Mouse (Mus musculus) adrenal gland, adult 2 months (tissue): ENCODE data around the gene Trove2. TPM values are rescaled to one million over a fixed set of nuclear protein-coding genes. Genes with fewer than 3 reads are reported as not detected.

ENCODE experiments used
- DNase-seq: peaks from one replicate; pipeline ENCODE4 v3.0.0; 2021
- long read RNA-seq: library from polyadenylated mRNA; stranded (forward); transcript quantifications from one replicate; pipeline ENCODE4 v2.0.0, GENCODE M21; 2021
- polyA plus RNA-seq: library from polyadenylated mRNA; depleted of rRNA; stranded (reverse); fragments of >200 nt; gene quantifications from 2 replicates; pipeline ENCODE4 v1.2.3, GENCODE M21; 2012; rRNA removed
- total RNA-seq, 2 experiments: library from RNA; stranded (reverse); gene quantifications; 2 replicates each; pipeline ENCODE4 v1.2.3; 2021

Trove2 gene
- total RNA-seq (10 to 100 TPM; 11.3 to 18.1 TPM), polyA plus RNA-seq (0.48 and 0.51 TPM in 2 replicates)
- long read RNA-seq, full-length matches to known transcripts = 6 of 8 reads
- long read RNA-seq, partial matches to known transcripts = 2 of 8 reads
- long read RNA-seq, other reads (novel, unspliced or antisense) = 0 of 8 reads

DNA sequence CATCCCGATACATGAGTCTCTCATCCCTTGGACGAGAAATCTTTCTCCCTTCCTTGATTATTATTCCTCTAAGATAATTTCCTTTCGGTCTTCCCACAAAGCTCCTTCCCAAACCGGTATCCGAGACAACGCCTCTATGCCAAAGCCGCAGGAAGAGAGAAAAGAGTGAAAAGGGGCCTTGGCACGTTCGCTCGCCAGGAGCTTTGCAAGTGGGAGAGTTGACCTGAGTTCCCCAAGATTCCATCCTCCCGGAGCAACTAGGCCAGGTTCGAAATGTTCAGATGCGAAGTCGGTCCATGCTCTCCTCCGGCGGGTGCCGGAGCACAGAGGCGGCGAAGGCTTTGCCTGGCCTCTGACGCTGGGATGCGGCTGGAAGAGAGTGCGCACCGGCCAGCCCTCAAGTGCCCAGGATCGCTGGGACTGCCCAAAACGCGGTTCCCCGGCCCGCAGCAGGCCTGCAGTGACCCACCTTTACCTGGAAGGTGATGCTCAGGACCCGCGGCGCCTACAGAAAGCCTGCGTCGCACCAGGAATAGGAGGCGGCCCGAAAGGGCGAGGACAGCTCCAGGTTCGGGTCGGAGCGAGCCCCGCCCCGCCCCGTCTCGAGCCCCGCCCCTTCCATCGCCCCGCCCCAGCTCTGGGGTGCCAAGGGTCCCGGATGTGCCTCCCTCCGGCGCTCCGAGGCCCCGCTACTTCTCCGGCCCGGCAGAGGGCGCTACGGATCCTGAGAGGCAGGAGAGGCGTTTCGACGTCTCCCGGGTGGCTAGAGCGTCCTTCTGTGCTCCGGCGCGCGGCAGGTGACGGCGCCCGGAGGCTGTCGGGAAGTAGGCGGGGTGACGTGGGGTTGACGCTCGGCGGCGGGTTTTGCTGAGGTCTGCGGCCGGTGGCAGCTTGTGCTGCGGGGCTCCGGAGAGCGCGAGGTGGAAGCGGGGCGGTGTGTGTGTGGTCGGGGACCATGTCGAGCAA is at the start of gene Trove2, which contains the start of gene Uchl5:
Gene Trove2, minus strand, starts transcription at position 623 of the 966 bp plus-strand sequence.
Gene Uchl5, plus strand, starts transcription at position 827 of the 966 bp plus-strand sequence.
- peak; percentile 99 for DNase-seq

DNA sequence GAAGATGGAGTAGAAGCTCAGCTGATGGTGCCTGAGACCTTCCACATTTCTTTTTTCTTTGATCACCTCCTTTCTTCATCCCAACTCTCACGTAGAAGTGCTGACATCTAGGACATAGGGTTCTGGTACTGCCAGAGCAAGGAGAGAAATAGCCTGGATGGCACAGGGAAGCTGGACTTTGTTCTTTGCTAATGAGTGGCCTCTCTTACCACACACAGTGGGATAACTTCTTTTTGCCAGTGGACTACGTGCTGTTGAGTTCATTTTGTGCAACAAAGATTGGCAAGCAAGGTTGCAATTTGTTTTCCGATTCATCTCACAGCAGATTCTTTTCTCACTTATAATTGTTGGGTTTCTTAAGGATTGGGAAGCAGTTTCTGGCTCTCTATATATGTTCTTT is 45.8 kb upstream of the Trove2 start:
- DNase-seq = no peak

GRCm38 (mm10) chr1:143820096-143820877 is 43.4 kb upstream of the Trove2 start:
- no peak for DNase-seq

GRCm38 (mm10) chr1:143813676-143814360 is 37.0 kb upstream of the Trove2 start:
- peak; percentile 80 for DNase-seq

- no peak for DNase-seq
Measured at GRCm38 (mm10) chr1:143809062-143809461, 32.2 kb upstream of the Trove2 start.

- peak; percentile 10 for DNase-seq
Measured at GRCm38 (mm10) chr1:143803537-143803936, 26.7 kb upstream of the Trove2 start.

DNA sequence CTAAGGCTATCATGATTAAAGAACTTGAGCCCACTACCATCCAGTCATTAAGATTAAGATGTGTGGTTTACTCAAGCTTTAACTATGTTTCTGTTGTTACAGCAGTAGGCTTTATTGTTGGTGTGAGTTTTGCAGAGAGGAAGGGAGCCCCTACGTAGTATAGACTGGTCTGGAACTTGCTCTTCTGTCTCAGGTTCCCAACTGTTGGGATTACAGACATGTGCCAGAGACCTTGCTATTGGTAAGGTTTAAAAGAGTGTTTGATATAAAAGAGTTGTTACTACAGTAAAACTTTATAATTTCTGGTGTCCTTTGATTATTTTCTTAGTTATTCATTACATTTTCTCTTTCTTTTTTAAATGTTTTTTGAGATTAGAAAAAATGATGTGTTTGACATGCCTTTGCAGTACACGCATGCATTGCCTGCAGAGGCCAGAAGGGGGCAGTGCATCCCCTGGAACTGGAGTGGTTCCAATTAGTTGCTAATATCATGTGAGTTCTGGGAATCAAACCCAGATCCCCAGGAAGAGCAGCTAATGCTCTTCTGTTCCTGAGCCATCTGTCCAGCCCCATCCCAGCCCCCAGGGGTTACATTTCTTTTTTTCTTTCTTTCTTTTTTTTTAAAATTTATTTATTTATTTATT is 11.8 kb upstream of the Trove2 start:
- DNase-seq = peak; percentile 43

DNA sequence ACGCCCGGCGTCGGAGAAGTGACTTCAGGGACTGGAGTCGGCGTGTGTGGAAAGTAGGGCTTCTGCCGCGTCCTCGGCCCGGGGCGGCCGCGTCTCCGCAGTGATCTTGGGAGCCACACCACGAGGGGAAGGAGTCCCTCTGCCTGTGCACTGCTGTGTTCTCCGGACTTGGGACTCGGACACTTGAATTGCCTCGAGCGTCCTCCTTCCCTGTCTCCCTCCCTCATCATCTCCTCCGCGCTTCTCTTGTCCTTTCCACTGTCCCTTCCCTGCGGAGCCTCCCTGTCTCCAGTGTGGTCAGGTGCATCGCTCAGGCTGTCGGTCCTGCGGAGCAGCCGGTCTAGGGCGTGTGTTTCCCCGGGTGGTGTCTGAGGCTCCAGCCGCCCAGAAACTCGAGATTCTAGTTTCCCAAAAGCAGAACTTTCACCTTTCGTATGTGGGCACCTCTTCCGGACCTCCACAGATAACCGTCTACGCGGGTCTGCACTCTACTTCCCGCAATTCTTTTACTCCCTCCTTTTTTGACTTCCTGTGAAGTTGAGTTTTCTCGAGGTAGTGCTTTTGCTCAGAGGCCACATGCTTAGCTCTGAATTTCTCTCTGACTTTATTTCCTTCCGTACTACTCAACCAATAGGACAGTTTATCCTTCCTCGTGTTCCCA is 820 bp upstream of the Trove2 start:
- DNase-seq = no peak

DNA sequence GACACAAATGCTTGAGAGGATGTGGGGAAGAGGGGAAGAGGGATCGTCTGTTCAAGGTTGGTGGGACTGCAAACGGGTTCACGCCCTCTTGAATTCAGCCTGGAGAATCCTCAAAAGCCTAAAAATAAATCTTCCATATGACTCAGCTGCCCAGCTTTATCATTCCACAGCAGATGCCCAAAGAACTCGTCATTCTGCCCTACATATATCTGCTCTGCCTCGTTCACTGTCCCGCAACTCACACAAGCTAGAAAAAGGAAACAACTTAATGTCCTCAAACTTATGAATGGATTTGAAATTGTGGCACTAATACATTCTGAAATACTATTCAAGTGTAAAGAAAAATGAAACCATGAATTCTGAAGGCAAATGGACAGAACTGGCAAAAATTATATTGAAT is 3.0 kb downstream of the Trove2 start:
- peak; percentile 27 for DNase-seq

GRCm38 (mm10) chr1:143773082-143773481 is 3.8 kb downstream of the Trove2 start:
- DNase-seq = no peak

DNA sequence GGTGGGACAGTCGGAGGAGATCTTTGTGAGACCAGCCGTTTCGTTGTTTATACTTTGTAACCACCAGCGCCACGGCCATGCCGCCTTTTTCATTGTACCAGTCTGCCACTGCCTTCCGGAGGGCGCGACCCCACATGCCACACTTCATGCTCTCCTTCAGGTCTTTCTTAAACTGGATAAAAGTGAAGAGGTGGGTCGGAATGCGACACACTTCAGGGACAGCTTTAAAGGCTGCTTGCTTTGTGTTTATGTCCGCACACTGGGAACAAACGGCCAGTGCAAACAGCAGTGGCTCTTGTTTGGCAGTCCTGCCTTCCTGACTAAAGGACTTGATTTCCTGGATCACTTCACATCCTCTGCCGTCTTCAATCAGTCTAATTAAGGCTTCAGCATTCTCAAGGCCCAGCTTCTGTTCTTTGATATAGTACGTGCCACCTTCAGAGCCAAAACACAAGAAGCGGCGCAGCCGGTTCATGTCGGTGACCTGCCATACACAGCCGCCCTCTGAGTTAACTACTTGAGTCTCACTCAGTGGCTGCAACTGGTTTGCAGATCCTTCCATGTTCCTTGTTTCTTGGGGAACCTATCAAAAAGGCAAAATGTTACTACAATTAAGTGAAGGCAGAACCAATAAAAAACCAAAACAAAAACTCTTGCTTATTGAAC is 6.3 kb downstream of the Trove2 start:
- no peak for DNase-seq

GRCm38 (mm10) chr1:143766238-143766637 is 10.6 kb downstream of the Trove2 start:
- no peak for DNase-seq

- DNase-seq = no peak
Measured at GRCm38 (mm10) chr1:143765801-143766200, 11.1 kb downstream of the Trove2 start.

- DNase-seq = no peak
Measured at GRCm38 (mm10) chr1:143764443-143764842, 12.4 kb downstream of the Trove2 start.

DNA sequence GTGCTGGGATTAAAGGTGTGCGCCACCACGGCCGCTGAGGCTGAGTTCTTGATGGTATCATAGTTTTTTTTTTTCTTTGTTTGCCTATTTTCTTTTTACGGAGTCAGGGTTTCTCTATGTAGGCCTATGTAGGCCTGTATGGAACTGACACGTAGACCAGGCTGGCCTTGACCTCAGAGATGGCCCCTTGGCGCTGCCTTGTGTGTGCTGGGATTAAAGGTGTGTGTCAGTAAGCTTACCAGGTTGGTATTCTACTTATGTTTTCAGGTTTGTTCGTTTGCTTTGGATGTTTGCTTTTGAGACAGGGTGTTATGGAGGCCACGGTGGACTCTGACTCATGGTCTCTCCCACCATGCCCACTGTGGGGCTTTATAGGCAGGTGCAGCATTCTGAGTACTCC is 14.7 kb downstream of the Trove2 start:
- DNase-seq = no peak

DNA sequence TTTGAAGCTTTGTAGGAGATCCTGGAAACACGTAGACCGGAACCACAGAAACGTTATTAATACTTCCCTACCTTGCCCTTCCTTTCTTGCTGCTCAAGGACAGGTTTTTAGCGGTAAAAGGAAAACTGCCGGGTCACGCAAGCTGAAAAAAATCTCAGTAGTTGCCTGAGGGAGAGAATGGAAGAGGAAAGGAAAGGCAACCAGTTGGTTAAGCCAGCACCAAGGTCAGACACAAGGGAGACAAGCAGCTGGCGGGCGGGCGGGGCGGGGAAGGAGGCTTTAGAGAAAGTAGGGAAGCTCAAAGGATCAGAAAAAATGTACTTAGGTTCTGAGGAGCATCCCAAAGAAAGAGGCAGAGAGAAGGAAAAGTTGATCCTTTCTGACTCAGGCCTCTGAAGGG is 31.0 kb downstream of the Trove2 start:
- no peak for DNase-seq

DNA sequence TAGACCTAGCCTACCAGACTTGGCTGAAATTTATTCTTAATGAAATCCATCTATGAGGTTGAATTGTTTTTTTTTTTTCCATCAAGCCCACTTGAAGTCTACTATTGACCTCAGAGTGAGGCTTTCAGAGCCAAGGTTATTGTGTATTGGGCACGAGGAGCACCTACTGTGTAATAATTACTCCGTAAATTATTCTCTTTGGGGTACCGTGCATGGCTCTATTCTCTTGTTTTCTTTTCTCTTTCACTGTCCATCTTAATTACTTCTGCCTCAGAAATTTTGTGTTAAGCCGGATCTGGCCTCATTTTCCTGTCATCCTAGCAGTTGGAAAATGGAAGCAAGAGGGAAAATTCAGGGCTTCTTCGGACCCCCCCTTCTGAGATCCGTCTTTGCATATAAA is 34.7 kb downstream of the Trove2 start:
- no peak for DNase-seq

DNA sequence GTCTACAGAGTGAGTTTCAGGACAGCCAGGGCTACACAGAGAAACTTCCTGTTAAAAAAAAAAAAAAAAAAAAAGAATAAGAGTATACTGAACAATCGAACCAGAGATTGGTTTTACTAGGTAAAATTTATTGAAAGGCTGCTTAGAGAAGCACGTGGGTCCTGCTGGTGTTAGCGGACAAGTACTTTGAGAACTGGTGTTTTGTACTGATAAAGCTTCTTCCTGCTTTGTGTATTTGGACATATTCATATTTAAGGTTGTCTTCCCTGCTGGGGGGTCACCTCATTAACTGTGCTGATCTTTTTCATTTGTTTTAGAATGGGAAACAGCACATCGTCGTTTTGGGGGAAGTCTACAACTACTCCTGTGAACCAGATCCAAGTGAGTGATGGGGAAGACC is 35.5 kb downstream of the Trove2 start:
- no peak for DNase-seq

DNA sequence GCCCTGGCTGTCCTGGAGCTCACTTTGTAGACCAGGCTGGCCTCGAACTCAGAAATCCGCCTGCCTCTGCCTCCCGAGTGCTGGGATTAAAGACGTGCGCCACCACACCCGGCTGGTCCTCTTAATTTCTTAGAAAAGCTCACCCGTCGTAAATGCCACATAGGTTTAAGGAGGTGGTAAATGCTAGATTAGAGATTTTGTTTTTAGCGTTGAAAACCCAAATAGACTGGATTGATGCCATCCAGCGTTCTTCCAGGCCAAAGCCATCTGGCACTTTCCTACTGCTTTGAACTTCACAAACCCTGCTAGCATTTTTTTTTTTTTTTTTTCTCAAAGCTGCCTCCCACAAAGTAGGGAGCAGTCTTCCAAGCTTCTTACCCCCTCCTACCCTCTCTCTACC is 36.3 kb downstream of the Trove2 start:
- no peak for DNase-seq
